Mouse (Mus musculus) cortical plate, adult 2 months (tissue): Measurements from ENCODE around the gene Apoh.

Experiments used
- CTCF ChIP-seq: fragments of 200-500 bp; IDR thresholded peaks from 2 replicates; pipeline ENCODE4 v1.5.1; 2011; ENCODE audit warnings: mild to moderate bottlenecking, control low read depth, low read length; ENCODE audit not compliant: insufficient read depth; ENCODE audit errors: extremely low read depth
- POLR2A ChIP-seq: fragments of 200-500 bp; IDR thresholded peaks from 2 replicates; pipeline ENCODE4 v1.6.1; 2011; ENCODE audit warnings: mild to moderate bottlenecking, low read length, control low read depth; ENCODE audit not compliant: insufficient read depth; ENCODE audit errors: extremely low read depth

DNA sequence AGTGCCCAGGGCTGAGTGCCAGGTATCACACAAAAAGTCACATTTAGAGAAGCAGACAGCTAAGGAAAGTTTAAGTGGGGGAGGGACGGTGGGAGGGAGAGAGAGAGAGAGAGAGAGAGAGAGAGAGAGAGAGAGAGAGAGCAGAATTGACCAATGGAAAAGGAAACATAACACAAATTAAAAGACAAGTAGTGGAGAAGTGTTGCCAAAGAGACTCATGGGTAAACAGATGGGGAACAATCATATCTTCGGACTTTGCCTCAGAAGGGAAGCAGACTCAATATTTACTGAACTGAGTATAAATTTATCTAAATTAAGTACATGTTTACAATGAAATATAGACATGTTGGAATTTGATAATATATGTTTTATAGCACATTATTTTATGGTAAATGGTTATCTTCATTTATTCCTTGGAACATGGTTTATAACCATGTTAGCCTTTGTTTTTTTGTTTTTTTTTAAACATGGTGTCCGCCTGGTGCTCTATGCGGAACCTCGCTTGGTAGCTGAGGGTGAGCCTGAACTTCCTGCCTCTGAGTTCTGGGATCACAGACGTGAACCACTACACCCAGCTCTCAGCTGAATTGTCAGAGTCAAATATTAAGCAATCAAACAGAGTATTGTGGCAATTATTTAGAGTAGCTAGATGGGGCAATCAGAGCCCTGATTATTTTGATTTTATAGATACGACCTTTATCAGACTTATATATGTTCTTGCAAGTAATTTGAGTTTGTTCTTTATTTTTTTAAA, 53.1 kb downstream of the Apoh start:
- no peak for TF ChIP-seq POLR2A
- TF ChIP-seq CTCF, result no peak
